Mouse (Mus musculus) lung, adult 2 months (tissue): ENCODE results near the gene Ankub1.

Experiments
- CTCF ChIP-seq: fragments of 200-500 bp; IDR thresholded peaks from 2 replicates; pipeline ENCODE4 v1.5.1; 2011; ENCODE audit warnings: mild to moderate bottlenecking, low read length, control low read depth; ENCODE audit not compliant: insufficient read depth
- POLR2A ChIP-seq: fragments of 200-500 bp; IDR thresholded peaks from 2 replicates; pipeline ENCODE4 v1.6.1; 2011; ENCODE audit warnings: low read depth, mild to moderate bottlenecking, control low read depth, low read length, borderline replicate concordance; ENCODE audit errors: extremely low read depth

- TF ChIP-seq CTCF (no peak), POLR2A (no peak)
Measured at GRCm38 (mm10) chr3:57665880-57666279, 26.7 kb downstream of the Ankub1 start.
